Mouse (Mus musculus) gastrocnemius, postnatal 36 days (tissue): ENCODE measurements around the gene Reep1. TPM values are rescaled to one million over a fixed set of nuclear protein-coding genes. Genes with fewer than 3 reads are reported as not detected.
A peak's percentile ranks its signal among the peaks of the same experiment; 100 is the strongest.
"Not testable (repeated sequence)": the region's sequence is repeated elsewhere in the genome, so short reads cannot be mapped to it uniquely, and the experiment has no call there.

Experiments used
- DNase-seq, 2 experiments: peaks; one replicate each; pipeline ENCODE4 v3.0.0; 2022
- intact Hi-C: fragments of 180-260 bp; cut with DNase I; formaldehyde crosslinking; loops from one replicate; pipeline ENCODE4 v1.15.1; 2025
- total RNA-seq, 2 experiments: library from RNA; stranded (reverse); gene quantifications; 2 replicates each; pipeline ENCODE4 v1.2.3; 2021

Reep1 gene
- total RNA-seq, 2 experiments from 2014 or later, result 70.7 to 77.8 TPM

- no peak for DNase-seq
- intact Hi-C loops, result loop anchor here (10.0 kb wide), 1 partner anchor 1029 kb away; the partner anchor contains the start of gene Rpia
These were observed 116.6 kb downstream of the Reep1 start for GRCm38 (mm10) chr6:71823961-71824360.

GRCm38 (mm10) chr6:71826869-71827268 is 119.5 kb downstream of the Reep1 start, which contains the start of gene Mrpl35:
TSS of gene Mrpl35 (minus strand) at chr6:71826969.
- intact Hi-C loops, result loop anchor here (10.0 kb wide), 1 partner anchor 1032 kb away; the partner anchor contains the start of gene Rpia

GRCm38 (mm10) chr6:71829768-71830167 is 122.4 kb downstream of the Reep1 start:
- intact Hi-C loops, result loop anchor here (2.0 to 10.0 kb wide), 2 partner anchors 837 to 1035 kb away; partner anchors contain the start of gene Rpia
- DNase-seq, result no peak

More at GRCm38 (mm10) chr6:71826869-71827268, 119.5 kb downstream of the Reep1 start, which contains the start of gene Mrpl35:
- no peak for DNase-seq

GRCm38 (mm10) chr6:71830690-71831580 is 123.6 kb downstream of the Reep1 start, which contains the start of gene Immt:
TSS of gene Immt (plus strand) at chr6:71831331.
- intact Hi-C loops, result no loop called here
- peak; percentile 90 to 98 for DNase-seq

- intact Hi-C loops, result no loop called here
These were observed 124.2 kb downstream of the Reep1 start for GRCm38 (mm10) chr6:71831581-71831960.

GRCm38 (mm10) chr6:71836811-71837210 is 129.4 kb downstream of the Reep1 start:
- no peak for DNase-seq
- intact Hi-C loops, result no loop called here

More at GRCm38 (mm10) chr6:71831581-71831960, 124.2 kb downstream of the Reep1 start:
- peak; percentile 90 to 94 for DNase-seq

GRCm38 (mm10) chr6:71839815-71840214 is 132.5 kb downstream of the Reep1 start:
- DNase-seq, result no peak

GRCm38 (mm10) chr6:71840597-71841290 is 133.4 kb downstream of the Reep1 start:
- intact Hi-C loops, result no loop called here
- DNase-seq, result no peak

More at GRCm38 (mm10) chr6:71839815-71840214, 132.5 kb downstream of the Reep1 start:
- intact Hi-C loops, result no loop called here

- intact Hi-C loops, DNase-seq: not testable (repeated sequence)
These were observed 139.5 kb downstream of the Reep1 start for GRCm38 (mm10) chr6:71846906-71847305.

Other genes with a start within 250 kb of the Reep1 start
- gene Rnf103, start 213.7 kb upstream of the Reep1 start, total RNA-seq, result 10 to 100 TPM; 17.8 to 18.4 TPM
- gene Chmp3, start 163.8 kb upstream of the Reep1 start, total RNA-seq, result 10 to 100 TPM; 32.6 to 33.6 TPM
- gene Kdm3a, start 74.6 kb upstream of the Reep1 start, total RNA-seq, result 10 to 100 TPM; 11.3 to 13.7 TPM
- 10 to 100 TPM; 39.0 to 42.7 TPM for gene Mrpl35, start 119.4 kb downstream of the Reep1 start, total RNA-seq
- gene Immt, start 123.8 kb downstream of the Reep1 start, total RNA-seq, result 100 to 1,000 TPM; 277 to 278 TPM
- 10 to 100 TPM; 67.9 to 70.0 TPM for gene Ptcd3, start 201.2 kb downstream of the Reep1 start, total RNA-seq
- gene Polr1a, start 201.5 kb downstream of the Reep1 start, total RNA-seq, result 10 to 100 TPM; 32.3 to 40.5 TPM